Mouse (Mus musculus): ENCODE data around the gene Txndc11. TPM values are rescaled to one million over a fixed set of nuclear protein-coding genes. Genes with fewer than 3 reads are reported as not detected.

Txndc11 gene
- polyA plus RNA-seq, 1 experiment from 2014 or later = 30.5 TPM

DNA sequence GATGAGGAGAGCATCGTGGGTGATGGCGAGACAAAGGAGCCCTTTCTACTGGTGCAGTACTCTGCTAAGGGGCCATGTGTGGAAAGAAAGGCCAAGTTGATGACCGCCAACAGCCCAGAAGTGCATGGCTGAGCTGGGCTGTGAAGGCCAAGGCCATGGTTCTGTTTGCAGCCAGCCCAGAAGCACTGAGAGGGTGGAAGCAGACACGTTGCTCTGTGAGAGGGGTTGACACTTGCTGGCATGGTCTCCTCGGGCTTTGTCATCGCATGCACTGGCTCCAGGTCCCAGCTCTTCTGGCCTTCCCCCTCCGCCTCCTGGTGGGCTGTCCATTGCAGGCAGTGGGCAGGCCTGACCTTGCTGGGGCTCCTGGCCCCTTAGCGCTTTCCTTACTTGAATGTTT is 62.0 kb downstream of the Txndc11 start:
- H3K9ac ChIP-seq (ENCODE audit: low read length) = no peak overlapping the region
- H3K27ac ChIP-seq (ENCODE audit: low read depth, low read length) = no peak overlapping the region
- H3K9me3 ChIP-seq (ENCODE audit: control insufficient read depth, low read length) = no peaks in the 10 kb centered on the region
- H3K4me2 ChIP-seq (ENCODE audit: low read depth, low read length, severe bottlenecking) = no peak overlapping the region
- no peak overlapping the region for H3K4me3 ChIP-seq (ENCODE audit: low read depth, low read length)
- peaks cover 12% of the 10 kb centered on the region; the same call in 1 of the 2 replicates for H3K36me3 ChIP-seq (ENCODE audit: control insufficient read depth, insufficient read depth, low read length)
- ATAC-seq (replicated peaks; ENCODE audit: low FRiP score) (no peak), DNase-seq (ENCODE audit: low spot score) (no peak)
- peaks cover 11% of the 10 kb centered on the region for H3K4me1 ChIP-seq (replicated peaks; ENCODE audit: control insufficient read depth, insufficient read depth, low read length)
- WGBS = 91% methylated on average over 8 of the region's 8 CpGs
- no peaks in the 10 kb centered on the region for H3K27me3 ChIP-seq (ENCODE audit: control insufficient read depth, insufficient read depth, low read length)

DNA sequence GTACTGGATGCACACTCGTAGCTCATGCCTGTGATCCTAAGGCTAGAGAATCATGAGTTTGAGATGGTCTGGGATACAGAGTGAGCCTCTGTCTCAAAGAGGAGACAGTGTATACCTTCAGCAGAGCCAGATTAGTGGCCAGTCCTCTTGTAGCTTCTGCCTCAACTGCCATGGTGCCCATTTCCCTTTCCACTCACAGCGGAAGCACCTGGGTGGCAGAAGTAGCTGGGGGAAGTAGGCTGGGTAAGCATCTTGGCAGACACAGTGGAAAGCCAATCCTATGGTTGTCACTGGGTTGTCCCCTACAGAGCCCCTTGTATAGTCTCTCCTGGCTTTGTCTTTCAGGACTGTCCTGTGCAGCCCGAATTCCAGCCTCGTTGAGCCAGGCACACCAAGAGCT is 62.6 kb downstream of the Txndc11 start:
- Histone ChIP-seq H3K4me1 (replicated peaks; ENCODE audit: control insufficient read depth, insufficient read depth, low read length) (peaks cover 14% of the 10 kb centered on the region), H3K4me3 (ENCODE audit: low read depth, low read length) (no peak overlapping the region), H3K27me3 (ENCODE audit: control insufficient read depth, insufficient read depth, low read length) (no peaks in the 10 kb centered on the region), H3K4me2 (ENCODE audit: low read depth, low read length, severe bottlenecking) (no peak overlapping the region), H3K9me3 (ENCODE audit: control insufficient read depth, low read length) (no peaks in the 10 kb centered on the region), H3K9ac (ENCODE audit: low read length) (no peak overlapping the region), H3K36me3 (ENCODE audit: control insufficient read depth, insufficient read depth, low read length) (peaks cover 12% of the 10 kb centered on the region; the same call in 1 of the 2 replicates), H3K27ac (ENCODE audit: low read depth, low read length) (no peak overlapping the region)
- ATAC-seq (replicated peaks; ENCODE audit: low FRiP score) (no peak), DNase-seq (ENCODE audit: low spot score) (no peak)
- 89% methylated on average over 4 of the region's 4 CpGs for WGBS

DNA sequence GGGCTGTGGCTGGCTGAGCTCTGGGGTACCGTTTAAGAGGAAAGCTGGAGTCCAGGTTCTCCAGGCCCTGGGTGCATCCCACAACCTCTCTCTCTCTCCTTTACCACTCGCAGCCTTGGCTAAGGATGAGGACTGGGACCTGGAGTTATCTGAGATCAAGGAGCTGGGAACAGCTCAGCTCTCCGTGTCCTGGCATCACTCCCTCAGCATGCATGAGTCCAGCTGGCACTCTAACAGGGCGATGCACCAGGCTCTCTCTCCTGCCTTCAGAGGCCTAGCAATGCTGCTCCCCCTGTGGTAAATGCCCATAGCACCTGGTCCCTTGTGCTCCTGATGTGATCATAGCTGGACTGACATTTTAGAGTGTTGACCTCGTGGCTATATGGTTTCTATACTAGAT is 63.3 kb downstream of the Txndc11 start:
- no peak for DNase-seq (ENCODE audit: low spot score)
- H3K36me3 ChIP-seq (ENCODE audit: control insufficient read depth, insufficient read depth, low read length) = peaks cover 12% of the 10 kb centered on the region; the same call in 1 of the 2 replicates
- no peaks in the 10 kb centered on the region for H3K9me3 ChIP-seq (ENCODE audit: control insufficient read depth, low read length)
- H3K4me1 ChIP-seq (replicated peaks; ENCODE audit: control insufficient read depth, insufficient read depth, low read length) = peaks cover 14% of the 10 kb centered on the region
- H3K9ac ChIP-seq (ENCODE audit: low read length) = no peak overlapping the region
- H3K27ac ChIP-seq (ENCODE audit: low read depth, low read length) = no peak overlapping the region
- H3K4me2 ChIP-seq (ENCODE audit: low read depth, low read length, severe bottlenecking) = no peak overlapping the region
- 85% methylated on average over 5 of the region's 5 CpGs for WGBS
- no peak overlapping the region for H3K4me3 ChIP-seq (ENCODE audit: low read depth, low read length)
- H3K27me3 ChIP-seq (ENCODE audit: control insufficient read depth, insufficient read depth, low read length) = no peaks in the 10 kb centered on the region
- ATAC-seq (replicated peaks; ENCODE audit: low FRiP score) = no peak

DNA sequence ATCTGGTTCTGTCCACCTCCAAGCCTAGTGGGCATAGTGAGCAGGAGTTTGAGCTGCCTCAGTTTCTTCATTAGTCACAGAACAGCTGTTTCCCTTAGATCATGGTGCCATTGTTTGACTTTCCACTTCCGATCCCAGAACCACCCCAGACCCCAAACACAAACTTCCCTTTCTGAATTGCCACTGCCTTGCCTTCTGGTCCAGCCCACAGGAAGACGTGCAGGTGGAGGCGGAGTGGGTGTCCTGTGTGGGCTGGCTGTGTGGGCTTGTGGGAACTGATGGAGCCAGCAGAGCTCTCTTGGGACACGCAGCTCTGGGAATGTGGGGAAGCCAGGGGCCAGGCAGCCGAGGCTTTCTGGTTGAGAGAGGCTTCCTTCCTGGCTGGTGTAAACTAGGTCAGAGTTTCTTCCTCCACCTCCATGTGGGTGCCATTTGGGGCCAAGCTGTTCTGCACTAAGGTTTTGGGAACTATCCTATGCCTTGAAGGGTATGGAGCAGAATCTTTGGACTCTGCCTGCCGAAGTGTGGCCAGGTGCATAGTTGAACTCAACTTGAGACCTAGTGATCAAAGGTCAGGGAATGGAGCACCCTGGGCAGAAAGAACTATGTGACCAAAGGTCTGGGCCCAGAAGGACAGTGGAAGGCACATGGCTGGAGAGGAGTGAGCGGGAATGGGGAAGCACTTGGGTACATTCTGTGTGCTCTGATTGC is 64.6 kb downstream of the Txndc11 start:
- ATAC-seq (replicated peaks; ENCODE audit: low FRiP score) = no peak
- Histone ChIP-seq H3K27me3 (ENCODE audit: control insufficient read depth, insufficient read depth, low read length) (no peaks in the 10 kb centered on the region), H3K27ac (ENCODE audit: low read depth, low read length) (no peak overlapping the region), H3K36me3 (ENCODE audit: control insufficient read depth, insufficient read depth, low read length) (peaks cover 12% of the 10 kb centered on the region; the same call in 1 of the 2 replicates), H3K9me3 (ENCODE audit: control insufficient read depth, low read length) (no peaks in the 10 kb centered on the region), H3K9ac (ENCODE audit: low read length) (no peak overlapping the region), H3K4me2 (ENCODE audit: low read depth, low read length, severe bottlenecking) (no peak overlapping the region), H3K4me3 (ENCODE audit: low read depth, low read length) (no peak overlapping the region), H3K4me1 (replicated peaks; ENCODE audit: control insufficient read depth, insufficient read depth, low read length) (peaks cover 19% of the 10 kb centered on the region)
- no peak for DNase-seq (ENCODE audit: low spot score)
- WGBS = 85% methylated on average over 7 of the region's 7 CpGs

DNA sequence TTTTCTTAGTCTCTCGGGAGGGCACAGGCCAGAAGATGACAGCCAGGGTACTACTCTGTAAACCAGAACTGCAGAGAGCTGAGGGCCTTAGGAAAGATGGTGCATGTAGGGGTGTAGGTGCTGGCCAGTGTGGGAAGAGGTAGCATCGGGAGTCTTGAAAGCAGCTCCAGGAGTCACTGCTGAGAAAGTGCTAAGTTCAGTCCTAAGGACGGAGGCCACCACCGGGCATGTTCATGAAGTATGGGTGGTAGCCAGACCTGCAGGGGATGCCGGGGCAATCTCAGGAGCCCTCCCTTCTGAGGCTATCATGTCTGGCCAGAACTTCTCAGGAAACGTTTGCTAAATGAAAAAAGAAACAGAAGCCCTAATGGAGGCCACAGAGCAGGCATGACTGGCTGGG is 65.2 kb downstream of the Txndc11 start:
- Histone ChIP-seq H3K27me3 (ENCODE audit: control insufficient read depth, insufficient read depth, low read length) (no peaks in the 10 kb centered on the region), H3K9me3 (ENCODE audit: control insufficient read depth, low read length) (no peaks in the 10 kb centered on the region), H3K4me3 (ENCODE audit: low read depth, low read length) (no peak overlapping the region), H3K27ac (ENCODE audit: low read depth, low read length) (no peak overlapping the region), H3K36me3 (ENCODE audit: control insufficient read depth, insufficient read depth, low read length) (peaks cover 8% of the 10 kb centered on the region; the same call in 1 of the 2 replicates), H3K4me1 (replicated peaks; ENCODE audit: control insufficient read depth, insufficient read depth, low read length) (peaks cover 19% of the 10 kb centered on the region), H3K9ac (ENCODE audit: low read length) (no peak overlapping the region), H3K4me2 (ENCODE audit: low read depth, low read length, severe bottlenecking) (no peak overlapping the region)
- WGBS = 91% methylated on average over 6 of the region's 6 CpGs
- DNase-seq (ENCODE audit: low spot score) (no peak), ATAC-seq (replicated peaks; ENCODE audit: low FRiP score) (no peak)

DNA sequence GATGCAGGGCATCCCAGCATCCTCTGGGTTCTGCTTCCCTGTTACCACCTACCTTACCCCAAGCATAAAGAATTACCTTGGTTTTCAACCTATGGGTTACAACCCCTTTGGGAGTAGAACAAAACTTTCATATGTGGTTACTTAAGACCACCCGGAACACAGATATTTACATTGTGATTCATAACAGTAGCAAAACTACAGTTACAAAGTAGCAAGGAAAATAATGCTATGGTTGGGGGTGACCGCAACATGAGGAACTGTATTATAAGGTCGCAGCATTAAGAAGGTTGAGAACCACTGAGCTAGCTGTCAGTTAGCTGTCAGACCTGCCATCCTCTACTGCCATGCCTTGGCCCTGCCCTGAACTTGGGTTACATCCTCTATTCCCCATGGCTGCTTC is 65.8 kb downstream of the Txndc11 start:
- no peak for ATAC-seq (replicated peaks; ENCODE audit: low FRiP score)
- 94% methylated on average over 3 of the region's 3 CpGs for WGBS
- no peak overlapping the region for H3K4me2 ChIP-seq (ENCODE audit: low read depth, low read length, severe bottlenecking)
- no peaks in the 10 kb centered on the region for H3K9me3 ChIP-seq (ENCODE audit: control insufficient read depth, low read length)
- H3K4me3 ChIP-seq (ENCODE audit: low read depth, low read length) = no peak overlapping the region
- no peaks in the 10 kb centered on the region for H3K27me3 ChIP-seq (ENCODE audit: control insufficient read depth, insufficient read depth, low read length)
- H3K4me1 ChIP-seq (replicated peaks; ENCODE audit: control insufficient read depth, insufficient read depth, low read length) = peaks cover 19% of the 10 kb centered on the region
- H3K9ac ChIP-seq (ENCODE audit: low read length) = no peak overlapping the region
- DNase-seq (ENCODE audit: low spot score) = no peak
- no peak overlapping the region for H3K27ac ChIP-seq (ENCODE audit: low read depth, low read length)
- H3K36me3 ChIP-seq (ENCODE audit: control insufficient read depth, insufficient read depth, low read length) = peaks cover 7% of the 10 kb centered on the region; the same call in 1 of the 2 replicates

DNA sequence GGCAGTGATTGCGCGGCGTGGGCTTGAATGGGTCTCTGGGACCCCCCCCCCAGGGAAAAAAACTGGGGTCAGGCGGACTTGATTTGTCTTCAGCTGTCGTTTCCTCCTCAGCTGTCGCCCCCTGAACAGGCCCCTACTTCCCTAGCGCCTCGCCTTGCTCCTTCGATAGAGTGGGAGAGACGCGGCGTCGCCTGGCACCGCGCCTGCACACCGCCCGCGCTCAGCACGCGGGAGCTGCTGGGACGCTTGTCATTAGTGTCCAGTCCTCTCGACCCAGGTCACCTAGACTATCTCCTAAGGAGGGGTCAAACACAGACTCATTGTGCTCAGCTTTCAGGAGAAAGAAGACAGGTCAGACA is 67.6 kb downstream of the Txndc11 start:
- H3K4me2 ChIP-seq (ENCODE audit: low read depth, low read length, severe bottlenecking) = peak overlapping the region; percentile 78
- peak overlapping the region; percentile 96 for H3K9ac ChIP-seq (ENCODE audit: low read length)
- no peaks in the 10 kb centered on the region for H3K9me3 ChIP-seq (ENCODE audit: control insufficient read depth, low read length)
- no peaks in the 10 kb centered on the region for H3K36me3 ChIP-seq (ENCODE audit: control insufficient read depth, insufficient read depth, low read length)
- no peaks in the 10 kb centered on the region for H3K27me3 ChIP-seq (ENCODE audit: control insufficient read depth, insufficient read depth, low read length)
- peak overlapping the region; percentile 75 for H3K4me3 ChIP-seq (ENCODE audit: low read depth, low read length)
- DNase-seq (ENCODE audit: low spot score) (peak; percentile 84), ATAC-seq (replicated peaks; ENCODE audit: low FRiP score) (peak; percentile 43)
- H3K27ac ChIP-seq (ENCODE audit: low read depth, low read length) = peak overlapping the region; percentile 95
- WGBS = under 1% methylated on average over 22 of the region's 22 CpGs
- H3K4me1 ChIP-seq (replicated peaks; ENCODE audit: control insufficient read depth, insufficient read depth, low read length) = peaks cover 23% of the 10 kb centered on the region

DNA sequence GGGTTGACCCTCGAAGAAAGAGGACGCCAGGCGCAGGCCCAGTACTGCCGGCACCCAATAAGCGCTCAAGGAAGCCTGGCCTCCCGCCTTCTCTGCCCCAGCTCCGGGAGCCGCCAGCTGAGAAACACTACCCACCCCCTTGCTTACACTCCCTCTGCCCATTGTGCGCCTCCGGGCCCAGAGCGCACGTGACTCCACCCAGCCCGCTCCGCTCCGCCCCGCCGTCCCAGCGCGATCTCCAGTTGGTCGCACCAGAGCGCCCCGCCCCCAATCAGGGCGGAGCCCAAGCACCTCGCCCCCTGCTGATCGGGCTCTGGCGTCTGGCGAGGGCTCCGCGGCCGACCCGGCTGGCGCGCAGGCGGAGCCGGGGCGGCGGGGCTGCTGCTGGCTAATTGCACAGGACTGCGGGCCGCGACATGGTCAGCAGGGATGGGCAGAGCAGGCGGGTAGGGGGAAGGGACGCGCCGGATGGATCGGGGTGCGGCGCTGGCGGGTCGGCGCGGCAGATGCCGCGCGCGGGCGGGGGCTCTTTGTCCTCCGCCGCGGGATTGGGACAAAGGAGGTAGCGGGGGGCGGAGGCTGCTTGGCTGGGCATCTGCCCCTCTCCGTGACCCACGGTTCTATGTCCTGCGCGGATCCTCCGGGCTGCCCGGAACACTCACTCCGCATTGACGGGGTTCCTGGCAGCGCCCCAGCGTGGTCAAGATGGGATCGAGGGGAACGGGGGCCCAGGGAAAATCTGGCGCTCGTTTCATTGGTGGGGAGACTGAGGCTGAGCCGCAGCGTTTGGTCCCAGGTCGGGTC is 68.2 kb downstream of the Txndc11 start, which contains the start of gene Litaf:
Gene Litaf, minus strand, starts transcription at position 129 of the 804 bp plus-strand sequence.
- H3K27me3 ChIP-seq (ENCODE audit: control insufficient read depth, insufficient read depth, low read length) = no peaks in the 10 kb centered on the region
- under 1% methylated on average over 78 of the region's 78 CpGs for WGBS
- peak; percentile 97 for ATAC-seq (replicated peaks; ENCODE audit: low FRiP score)
- H3K4me3 ChIP-seq (ENCODE audit: low read depth, low read length) = peak within 1 kb of the TSS; percentile 75
- peak; percentile 100 for DNase-seq (ENCODE audit: low spot score)
- H3K9ac ChIP-seq (ENCODE audit: low read length) = peak within 1 kb of the TSS; percentile 96
- no peaks in the 10 kb centered on the region for H3K9me3 ChIP-seq (ENCODE audit: control insufficient read depth, low read length)
- H3K27ac ChIP-seq (ENCODE audit: low read depth, low read length) = peak within 1 kb of the TSS; percentile 95
- no peaks in the 10 kb centered on the region for H3K36me3 ChIP-seq (ENCODE audit: control insufficient read depth, insufficient read depth, low read length)
- peaks cover 23% of the 10 kb centered on the region for H3K4me1 ChIP-seq (replicated peaks; ENCODE audit: control insufficient read depth, insufficient read depth, low read length)
- peak within 1 kb of the TSS; percentile 78 for H3K4me2 ChIP-seq (ENCODE audit: low read depth, low read length, severe bottlenecking)
